Comparison of ENCODE assay signal across 21 mouse cellular contexts in the genomic region with DNA sequence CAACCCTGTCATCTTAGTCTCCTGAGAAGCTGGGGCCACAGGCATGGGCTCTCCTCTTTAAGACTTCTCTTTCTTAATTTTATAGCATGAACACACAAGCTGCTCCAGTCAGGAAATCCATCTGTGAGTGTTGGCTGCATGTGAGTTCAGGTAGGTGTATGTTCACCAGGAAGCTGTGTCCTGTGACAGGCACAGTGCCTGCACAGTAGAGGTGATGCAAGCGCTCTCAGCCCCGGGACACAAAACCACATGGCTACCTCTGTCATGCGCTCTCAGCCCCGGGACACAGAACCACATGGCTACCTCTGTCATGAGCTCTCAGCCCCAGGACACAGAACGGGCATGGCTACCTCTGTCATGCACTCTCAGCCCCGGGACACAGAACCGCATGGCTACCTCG.
"Had no signal": no experiment of that assay in that cellular context is flagged by ENCODE, and none has a peak within 500 bp of the region (broad histone marks: within the 10 kb centered on the region; RNA-seq: fewer than 3 reads in every experiment).

No protein-coding gene starts in this region.

- H3K36me3 ChIP-seq: liver, embryonic 13.5 days had no signal

- H3K4me2 ChIP-seq: heart, embryonic 12.5 days; hindbrain, embryonic 13.5 days; hindbrain, embryonic 15.5 days; limb, embryonic 13.5 days; limb, embryonic 15.5 days; liver, embryonic 13.5 days had no signal

- H3K9ac ChIP-seq: heart, embryonic 12.5 days; hindbrain, embryonic 15.5 days; limb, embryonic 13.5 days; limb, embryonic 15.5 days; liver, embryonic 13.5 days had no signal

- H3K4me1 ChIP-seq: hindbrain, embryonic 13.5 days; hindbrain, embryonic 15.5 days; limb, embryonic 13.5 days; limb, embryonic 15.5 days; liver, embryonic 13.5 days had no signal

- H3K9me3 ChIP-seq: heart, embryonic 10.5 days; heart, embryonic 12.5 days; hindbrain, embryonic 13.5 days; hindbrain, embryonic 15.5 days; limb, embryonic 13.5 days; limb, embryonic 15.5 days; liver, embryonic 13.5 days had no signal

- DNase-seq: gastrocnemius, postnatal 14 days; gastrocnemius, postnatal 36 days; heart, adult 18-20 months; heart, postnatal 10 days; kidney, adult 11 months; kidney, adult 2 months; kidney, postnatal 10 days; kidney, postnatal 25 days; kidney, postnatal 4 days; layer of hippocampus, postnatal 36 days; left cerebral cortex, postnatal 4 days; liver, embryonic 13.5 days had no signal

- H3K27ac ChIP-seq: heart, embryonic 10.5 days; hindbrain, embryonic 13.5 days; hindbrain, embryonic 15.5 days; hindbrain, postnatal 0 days; layer of hippocampus, adult 2 months; limb, embryonic 13.5 days; limb, embryonic 15.5 days; liver, embryonic 13.5 days had no signal

- ATAC-seq: hindbrain, postnatal 0 days; intestine, embryonic 16.5 days had no signal

- H3K4me3 ChIP-seq: heart, embryonic 10.5 days; heart, embryonic 12.5 days; hindbrain, embryonic 13.5 days; hindbrain, embryonic 15.5 days; layer of hippocampus, adult 2 months; limb, embryonic 13.5 days; limb, embryonic 15.5 days; liver, embryonic 13.5 days had no signal

- H3K27me3 ChIP-seq: heart, embryonic 12.5 days; hindbrain, embryonic 13.5 days; hindbrain, embryonic 15.5 days; limb, embryonic 13.5 days; limb, embryonic 15.5 days; liver, embryonic 13.5 days had no signal
